Mouse (Mus musculus) layer of hippocampus, adult 2 months (tissue): ENCODE measurements around the gene Ggact. TPM values are rescaled to one million over a fixed set of nuclear protein-coding genes. Genes with fewer than 3 reads are reported as not detected.

ENCODE experiments used
- DNase-seq, 2 experiments: peaks; one replicate each; pipeline ENCODE4 v3.0.0; 2022; ENCODE audit warnings: low spot score in 2 of 2
- H3K27ac ChIP-seq: fragments of 200-600 bp; 2 replicates; pipeline ENCODE4 v1.8.1; 2022
- H3K4me3 ChIP-seq: fragments of 200-600 bp; 2 replicates; pipeline ENCODE4 v1.8.1; 2022; ENCODE audit warnings: mild to moderate bottlenecking
- CTCF ChIP-seq: fragments of 200-600 bp; conservative IDR thresholded peaks from 2 replicates; pipeline ENCODE4 v1.8.1; 2022; ENCODE audit warnings: antibody characterized with exemption, mild to moderate bottlenecking, moderate library complexity
- total RNA-seq, 2 experiments: library from RNA; stranded (reverse); gene quantifications; 2 replicates each; pipeline ENCODE4 v1.2.3; 2021

Gene Ggact
- total RNA-seq, 2 experiments from 2014 or later: 32.1 to 34.3 TPM

DNA sequence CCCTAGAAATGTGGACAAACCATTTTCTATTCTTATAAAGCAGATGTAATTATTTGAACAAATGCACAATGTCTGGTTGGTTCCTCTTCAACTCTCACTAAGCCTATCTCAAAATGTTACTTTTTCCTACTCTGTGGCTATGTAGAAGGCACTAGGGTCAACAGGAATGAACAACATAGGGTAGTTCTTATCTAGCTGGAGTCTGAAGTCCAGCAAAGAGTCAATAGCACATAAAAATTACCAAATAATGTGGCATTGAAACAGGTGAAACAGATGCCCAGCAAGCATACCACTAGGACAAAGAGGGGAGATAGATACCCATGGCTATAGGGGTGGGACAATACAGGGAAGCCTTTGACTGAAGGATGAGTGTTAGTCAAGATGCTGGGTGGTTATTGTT is 2.3 kb downstream of the Ggact start:
- no peak for TF ChIP-seq CTCF
- DNase-seq: no peak
- Histone ChIP-seq H3K4me3 (no peak overlapping the region), H3K27ac (peak overlapping the region; percentile 74; the same call in 1 of the 2 replicates)

DNA sequence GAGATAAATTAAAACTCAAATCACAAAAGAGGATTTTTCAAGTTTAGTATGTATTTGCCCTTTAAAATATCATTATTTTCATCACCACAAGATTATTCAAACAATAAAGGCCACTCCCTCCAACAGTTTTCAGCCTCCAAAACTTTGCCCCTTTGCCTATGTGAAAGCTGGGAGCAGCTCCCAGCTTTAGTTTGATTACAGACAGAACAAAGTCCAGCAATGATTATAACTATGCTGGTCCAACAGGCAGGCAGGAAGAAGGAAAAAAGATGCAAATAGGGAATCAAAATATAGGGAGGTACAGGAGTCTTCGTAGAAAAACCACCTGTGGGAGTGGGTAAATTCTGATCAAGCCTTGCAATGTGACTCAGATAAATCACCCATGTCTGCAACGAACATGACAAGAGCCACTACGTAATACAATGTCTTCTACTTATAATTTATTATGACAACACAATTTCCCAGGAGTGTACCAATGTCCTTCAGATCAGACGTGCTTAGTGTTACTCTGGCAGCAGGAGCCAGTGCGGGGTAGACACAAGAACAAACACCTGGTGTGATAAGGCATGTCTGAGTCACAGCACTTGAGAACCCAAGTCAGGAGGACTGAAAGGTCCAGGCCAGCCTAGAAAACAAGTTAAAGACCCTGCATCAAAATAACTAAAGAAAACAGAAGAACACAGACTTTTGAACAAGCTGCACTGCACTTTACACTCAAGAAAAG is 4.0 kb downstream of the Ggact start:
- H3K4me3 ChIP-seq: no peak overlapping the region
- TF ChIP-seq CTCF: no peak
- H3K27ac ChIP-seq: no peak overlapping the region
- DNase-seq: no peak

DNA sequence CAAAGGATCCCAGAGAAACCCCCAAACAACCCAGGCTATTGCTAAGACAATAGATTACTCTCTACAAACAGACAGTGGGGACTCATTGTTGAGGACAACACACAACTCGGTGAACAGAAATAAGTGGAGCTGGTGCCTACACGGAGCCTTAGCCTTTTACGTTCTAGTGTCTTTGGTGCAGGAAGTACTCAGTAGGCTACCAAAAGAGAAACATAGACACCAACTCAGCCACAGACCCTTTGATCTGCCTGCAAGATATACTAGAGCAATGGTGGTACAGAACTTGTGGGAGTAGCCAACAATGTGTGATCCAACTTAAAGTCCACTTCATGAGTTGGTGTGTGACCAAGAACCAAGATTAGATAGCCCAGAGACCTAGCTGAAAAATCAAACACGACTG is 5.5 kb downstream of the Ggact start:
- no peak overlapping the region for H3K27ac ChIP-seq
- TF ChIP-seq CTCF: no peak
- no peak overlapping the region for H3K4me3 ChIP-seq
- no peak for DNase-seq

DNA sequence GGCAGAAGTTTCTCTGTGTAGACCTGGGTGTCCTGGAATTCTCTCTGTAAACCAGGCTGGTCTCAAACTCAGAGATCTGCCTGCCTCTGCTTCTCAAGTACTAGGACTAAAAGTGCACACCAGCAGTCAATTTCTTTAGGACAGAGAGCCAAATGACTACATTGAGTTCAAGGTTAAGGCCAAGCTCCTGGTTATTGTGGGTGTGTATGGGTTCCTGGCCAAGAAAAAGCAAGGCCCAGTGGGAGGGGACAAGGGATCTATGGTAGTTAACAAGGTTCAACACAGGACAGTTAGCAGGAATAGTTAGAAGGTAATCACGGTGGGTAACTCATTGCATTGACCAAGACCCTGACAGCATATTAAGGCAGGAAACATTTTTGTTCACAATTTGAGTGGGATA is 8.6 kb downstream of the Ggact start:
- no peak for TF ChIP-seq CTCF
- Histone ChIP-seq H3K27ac (no peak overlapping the region), H3K4me3 (no peak overlapping the region)
- DNase-seq: no peak

DNA sequence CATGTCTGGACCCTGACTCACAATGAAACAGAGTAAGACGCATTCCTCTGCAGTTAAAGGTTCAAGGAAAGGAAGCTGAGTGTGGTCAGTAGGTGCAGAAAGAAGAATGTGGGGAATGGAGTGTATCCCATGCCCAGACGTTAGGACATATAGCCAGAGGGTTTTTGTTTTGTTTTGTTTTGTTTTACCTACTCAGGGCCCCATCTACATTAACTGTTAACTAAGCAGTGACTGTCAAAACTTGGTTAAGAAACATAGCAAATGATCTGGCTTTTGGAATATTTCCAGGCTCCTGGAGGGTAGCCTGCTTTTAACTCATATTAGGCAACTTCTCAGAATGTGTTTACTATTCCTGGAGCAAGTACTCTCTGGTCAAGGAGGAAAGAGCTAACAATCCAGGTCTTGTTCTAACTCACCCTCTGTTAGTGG is 9.6 kb downstream of the Ggact start:
- peak overlapping the region; percentile 24; the same call in 1 of the 2 replicates for H3K27ac ChIP-seq
- no peak for DNase-seq
- no peak overlapping the region for H3K4me3 ChIP-seq
- TF ChIP-seq CTCF: no peak

DNA sequence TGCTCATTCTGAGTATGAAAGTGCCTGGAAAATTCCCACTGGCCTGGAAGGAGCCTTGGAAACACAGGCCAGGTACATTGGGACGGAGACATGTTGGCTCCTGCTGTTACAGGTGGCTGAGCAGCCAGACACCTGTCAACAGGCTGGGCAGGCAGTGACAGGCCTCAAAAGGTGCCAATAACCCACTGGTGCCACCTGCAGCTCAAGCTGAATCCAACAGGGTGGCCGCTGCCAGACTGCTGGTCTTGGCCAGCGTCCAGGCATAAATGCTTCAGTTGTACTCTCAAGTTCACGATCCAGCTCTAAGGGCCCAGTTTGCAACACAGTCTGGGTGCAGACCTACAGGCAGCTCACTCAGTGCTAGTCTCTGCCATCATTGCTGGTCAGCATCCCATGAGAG is 10.7 kb downstream of the Ggact start:
- peak; percentile 73 for TF ChIP-seq CTCF
- Histone ChIP-seq H3K27ac (peak overlapping the region; percentile 61), H3K4me3 (no peak overlapping the region)
- DNase-seq: peak; percentile 37 to 51

DNA sequence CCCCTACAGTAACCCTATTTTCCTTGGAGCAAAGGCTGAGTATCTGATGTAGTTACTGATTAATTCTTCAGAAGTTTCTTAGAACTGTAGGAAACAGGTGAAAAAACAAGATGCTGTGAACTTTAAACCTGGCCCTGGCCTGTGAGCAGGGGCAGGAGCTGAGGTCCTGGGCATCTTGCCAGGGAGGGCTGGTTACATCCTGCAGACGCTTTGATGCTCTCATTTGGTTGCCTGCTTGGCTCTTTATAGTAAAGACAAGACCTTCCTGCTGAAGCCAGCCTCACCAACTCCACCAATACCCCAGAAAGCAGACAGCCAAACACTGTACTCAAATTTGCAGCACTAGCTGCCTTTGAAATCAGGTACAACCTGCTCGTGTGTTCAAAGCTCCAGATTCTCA is 11.4 kb downstream of the Ggact start:
- peak overlapping the region; percentile 61 for H3K27ac ChIP-seq
- H3K4me3 ChIP-seq: no peak overlapping the region
- no peak for TF ChIP-seq CTCF
- no peak for DNase-seq

DNA sequence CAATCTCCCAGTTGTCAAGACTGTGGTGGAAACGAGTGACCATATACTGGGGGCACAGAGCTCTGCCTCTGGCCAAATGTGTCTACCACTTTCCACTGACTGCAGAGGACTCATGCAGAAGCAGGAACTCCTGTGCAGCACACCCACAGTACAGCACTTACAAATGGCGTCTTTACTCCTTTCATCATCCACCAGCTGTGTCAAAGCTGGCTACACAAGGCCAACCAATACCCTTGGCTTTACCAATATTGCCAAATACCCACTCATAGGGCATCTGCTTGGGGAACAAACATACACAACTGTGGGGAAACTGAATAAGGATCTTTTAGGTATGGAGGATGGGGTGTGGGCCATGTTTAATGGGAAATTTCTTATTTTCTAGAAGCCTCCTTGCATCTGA is 11.8 kb downstream of the Ggact start:
- Histone ChIP-seq H3K27ac (peak overlapping the region; percentile 61; the same call in 1 of the 2 replicates), H3K4me3 (no peak overlapping the region)
- DNase-seq: no peak
- no peak for TF ChIP-seq CTCF

DNA sequence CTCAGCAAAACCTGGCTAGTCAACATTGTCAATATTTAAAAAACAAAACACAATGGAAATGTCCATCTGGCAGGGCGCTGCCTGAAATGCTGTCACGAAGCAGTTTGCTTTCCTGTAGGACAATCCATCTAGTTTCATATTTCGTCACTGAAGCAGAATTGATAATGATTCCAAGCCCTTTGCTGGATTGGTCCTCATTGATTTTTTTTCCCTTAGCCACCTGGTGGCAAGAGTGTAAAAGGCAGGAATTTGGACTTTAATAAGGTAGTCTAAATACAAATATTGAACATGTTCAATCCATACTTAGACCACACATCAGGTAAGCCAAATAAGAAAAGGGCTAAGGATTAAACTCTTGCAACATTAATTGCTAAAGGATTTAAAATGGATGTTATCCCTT is 12.4 kb downstream of the Ggact start:
- DNase-seq: no peak
- Histone ChIP-seq H3K27ac (peak overlapping the region; percentile 61; the same call in 1 of the 2 replicates), H3K4me3 (no peak overlapping the region)
- TF ChIP-seq CTCF: peak; percentile 72

DNA sequence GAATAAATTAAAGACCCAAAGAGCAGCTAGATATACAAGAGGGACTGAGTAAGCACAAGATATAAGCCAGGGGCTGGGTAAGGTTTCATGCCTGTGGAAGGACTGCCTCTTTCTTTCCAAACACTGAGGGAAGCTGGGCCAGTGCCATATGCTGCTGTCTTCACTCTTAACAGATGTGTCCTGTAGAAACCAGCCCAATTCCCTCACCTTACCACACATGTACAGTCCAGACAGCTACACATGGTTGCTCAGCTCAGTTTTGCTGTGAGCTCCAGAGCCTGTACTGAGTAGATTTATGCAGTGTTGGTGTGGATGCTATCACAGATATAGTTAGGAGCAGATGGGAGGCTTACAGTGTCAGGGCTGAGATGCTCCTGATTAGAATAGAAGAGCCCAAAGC is 12.9 kb downstream of the Ggact start:
- peak overlapping the region; percentile 61; the same call in 1 of the 2 replicates for H3K27ac ChIP-seq

DNA sequence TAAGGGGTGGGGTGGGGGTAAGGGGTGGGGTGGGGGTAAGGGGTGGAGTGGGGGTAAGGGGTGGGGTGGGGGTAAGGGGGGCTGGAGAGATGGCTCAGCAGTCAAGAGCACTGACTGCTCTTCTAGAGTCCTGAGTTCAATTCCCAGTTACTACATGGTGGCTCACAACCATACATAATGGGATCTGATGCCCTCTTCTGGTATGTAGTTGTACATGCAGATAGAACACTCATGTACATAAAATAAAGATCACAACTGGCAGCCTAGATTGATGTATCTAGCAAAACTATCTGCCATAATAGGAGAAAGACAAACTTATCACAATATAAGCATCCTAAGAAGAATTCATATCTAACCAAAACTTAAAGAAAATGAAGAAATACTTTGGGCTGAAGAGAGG is 15.0 kb downstream of the Ggact start:
- Histone ChIP-seq H3K4me3 (no peak overlapping the region), H3K27ac (no peak overlapping the region)
- peak; percentile 56 for TF ChIP-seq CTCF
- no peak for DNase-seq

More for the DNA sequence above, 12.9 kb downstream of the Ggact start:
- DNase-seq: no peak
- no peak overlapping the region for H3K4me3 ChIP-seq
- TF ChIP-seq CTCF: no peak

DNA sequence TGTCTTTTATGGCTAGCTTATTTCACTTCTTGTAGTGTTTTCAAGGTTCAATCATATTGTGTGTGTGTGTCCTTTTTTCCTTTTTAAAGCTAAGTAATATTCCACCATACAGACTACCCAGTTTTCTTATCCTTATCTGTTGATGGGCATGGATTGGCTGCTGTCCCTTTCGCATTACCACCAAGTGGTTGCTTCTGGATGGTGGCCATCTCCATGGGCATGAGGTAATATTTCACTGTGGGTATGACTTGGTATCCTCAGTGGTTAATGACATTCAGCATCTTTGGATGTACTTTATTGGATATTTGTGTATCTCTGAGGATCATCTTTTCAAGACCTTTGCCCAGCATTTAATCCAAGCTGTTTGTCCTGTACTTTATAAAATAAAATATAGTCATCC is 17.5 kb downstream of the Ggact start:
- no peak for DNase-seq
- H3K4me3 ChIP-seq: no peak overlapping the region
- H3K27ac ChIP-seq: no peak overlapping the region
- TF ChIP-seq CTCF: no peak

DNA sequence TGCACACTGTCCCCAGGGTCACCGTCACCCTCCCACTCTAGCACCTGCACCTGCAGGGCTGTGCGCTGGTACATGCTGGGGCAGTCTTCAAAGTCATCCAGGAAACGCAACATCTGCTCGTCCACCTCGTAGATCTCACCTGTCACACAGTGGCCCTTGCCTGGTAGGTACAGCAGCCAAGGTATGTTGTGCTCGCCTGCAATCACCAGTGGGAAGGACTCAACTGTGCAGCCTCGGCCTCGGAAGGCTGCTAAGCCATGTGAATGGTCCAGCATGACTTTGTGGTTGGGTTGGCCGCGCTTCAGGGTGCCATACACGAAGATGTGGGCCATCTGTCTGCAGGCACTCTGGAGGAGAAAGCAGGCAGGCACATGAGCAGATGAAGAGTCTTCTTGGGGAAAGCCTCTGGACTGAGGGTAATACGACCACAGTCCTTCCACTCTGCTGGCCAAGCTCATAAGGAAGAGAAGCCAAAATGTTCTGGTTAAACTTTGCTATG is 22.0 kb downstream of the Ggact start:
- no peak overlapping the region for H3K27ac ChIP-seq
- no peak for DNase-seq
- no peak for TF ChIP-seq CTCF
- H3K4me3 ChIP-seq: no peak overlapping the region

DNA sequence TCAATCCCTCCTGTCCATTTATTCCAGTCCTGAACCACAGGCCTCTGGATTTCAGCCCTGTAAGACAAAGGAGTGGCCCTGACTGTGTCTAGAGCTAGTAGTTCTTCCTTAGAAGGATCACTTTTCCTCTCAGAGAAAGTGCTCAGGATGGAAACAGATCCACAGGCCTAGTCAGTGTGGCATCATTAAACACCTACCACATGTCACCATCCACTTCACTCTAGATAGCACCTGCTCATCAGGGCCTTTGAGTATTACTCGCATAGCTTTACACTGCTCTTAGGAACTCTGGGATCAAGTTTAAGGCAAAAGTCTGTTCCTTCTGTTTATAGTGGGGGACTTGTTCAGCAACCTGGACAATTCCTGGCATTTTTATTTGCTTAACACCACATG is 25.1 kb downstream of the Ggact start:
- Histone ChIP-seq H3K4me3 (no peak overlapping the region), H3K27ac (no peak overlapping the region)
- no peak for TF ChIP-seq CTCF
- no peak for DNase-seq
